Mouse (Mus musculus): ENCODE measurements at regions not wholly inside any gene's neighbourhood (a gene's known extent, or its start where the extent isn't known, plus 50 kb on each side); places are given as distances from the start of the nearest gene placed in this dataset.

GRCm38 (mm10) chr4:8955306-8955705 is 716.5 kb upstream of the Car8 start:
- Histone ChIP-seq H3K4me3 (no peak overlapping the region), H3K9ac (no peak overlapping the region), H3K4me2 (no peak overlapping the region), H3K4me1 (0 out of 2 replicates have a peak, but pooled peaks cover 7% of the 10 kb centered on the region), H3K27me3 (replicated peaks) (no peaks in the 10 kb centered on the region), H3K36me3 (no peaks in the 10 kb centered on the region), H3K9me3 (replicated peaks) (no peaks in the 10 kb centered on the region), H3K27ac (no peak overlapping the region)
- ATAC-seq = no peak
- WGBS (ENCODE audit: insufficient replicate concordance) = 74% methylated on average over 5 of the region's 5 CpGs

GRCm38 (mm10) chr4:8954356-8954914 is 715.6 kb upstream of the Car8 start:
- Histone ChIP-seq H3K27ac (no peak overlapping the region), H3K9ac (no peak overlapping the region)
- 33% methylated on average over 10 of the region's 10 CpGs for WGBS (ENCODE audit: insufficient replicate concordance)

GRCm38 (mm10) chr4:8953181-8953580 is 714.3 kb upstream of the Car8 start:
- no peaks in the 10 kb centered on the region for H3K27me3 ChIP-seq (replicated peaks)
- no peaks in the 10 kb centered on the region for H3K36me3 ChIP-seq
- no peak overlapping the region for H3K27ac ChIP-seq
- H3K4me3 ChIP-seq = no peak overlapping the region
- 70% methylated on average over 7 of the region's 7 CpGs for WGBS (ENCODE audit: insufficient replicate concordance)
- no peak for ATAC-seq
- H3K4me2 ChIP-seq = no peak overlapping the region
- no peaks in the 10 kb centered on the region for H3K9me3 ChIP-seq (replicated peaks)
- H3K9ac ChIP-seq = no peak overlapping the region
- H3K4me1 ChIP-seq = 0 out of 2 replicates have a peak, but pooled peaks cover 12% of the 10 kb centered on the region

More at GRCm38 (mm10) chr4:8954356-8954914, 715.6 kb upstream of the Car8 start:
- 0 out of 2 replicates have a peak, but pooled peaks cover 12% of the 10 kb centered on the region for H3K4me1 ChIP-seq
- 0 out of 2 replicates have a peak overlapping the region, but pooled peaks have one; percentile 0 for H3K4me3 ChIP-seq
- H3K36me3 ChIP-seq = no peaks in the 10 kb centered on the region
- H3K27me3 ChIP-seq (replicated peaks) = no peaks in the 10 kb centered on the region
- H3K9me3 ChIP-seq (replicated peaks) = no peaks in the 10 kb centered on the region
- peak overlapping the region; percentile 40 for H3K4me2 ChIP-seq
- peak; percentile 56 for ATAC-seq

GRCm38 (mm10) chr4:8949951-8950350 is 711.1 kb upstream of the Car8 start:
- H3K27me3 ChIP-seq (replicated peaks) = no peaks in the 10 kb centered on the region
- H3K27ac ChIP-seq = no peak overlapping the region
- no peak overlapping the region for H3K4me2 ChIP-seq
- H3K4me1 ChIP-seq = 0 out of 2 replicates have a peak, but pooled peaks cover 12% of the 10 kb centered on the region
- no peak overlapping the region for H3K4me3 ChIP-seq
- 66% methylated on average over 4 of the region's 4 CpGs for WGBS (ENCODE audit: insufficient replicate concordance)
- H3K9ac ChIP-seq = no peak overlapping the region
- H3K36me3 ChIP-seq = no peaks in the 10 kb centered on the region
- ATAC-seq = no peak
- H3K9me3 ChIP-seq (replicated peaks) = no peaks in the 10 kb centered on the region

GRCm38 (mm10) chr4:8949537-8949936 is 710.7 kb upstream of the Car8 start:
- ATAC-seq = no peak
- H3K4me3 ChIP-seq = no peak overlapping the region
- 0 out of 2 replicates have a peak, but pooled peaks cover 9% of the 10 kb centered on the region for H3K4me1 ChIP-seq
- H3K9me3 ChIP-seq (replicated peaks) = no peaks in the 10 kb centered on the region
- H3K36me3 ChIP-seq = no peaks in the 10 kb centered on the region
- no peaks in the 10 kb centered on the region for H3K27me3 ChIP-seq (replicated peaks)
- H3K27ac ChIP-seq = no peak overlapping the region
- 27% methylated on average over 5 of the region's 5 CpGs for WGBS (ENCODE audit: insufficient replicate concordance)
- H3K4me2 ChIP-seq = no peak overlapping the region
- no peak overlapping the region for H3K9ac ChIP-seq

GRCm38 (mm10) chr4:8945116-8945515 is 706.3 kb upstream of the Car8 start:
- 77% methylated on average over 10 of the region's 10 CpGs for WGBS (ENCODE audit: insufficient replicate concordance)

GRCm38 (mm10) chr4:8943080-8943479 is 704.2 kb upstream of the Car8 start:
- Histone ChIP-seq H3K9ac (no peak overlapping the region), H3K9me3 (replicated peaks) (no peaks in the 10 kb centered on the region), H3K36me3 (no peaks in the 10 kb centered on the region), H3K4me2 (no peak overlapping the region), H3K27me3 (replicated peaks) (no peaks in the 10 kb centered on the region), H3K27ac (no peak overlapping the region), H3K4me1 (no peaks in the 10 kb centered on the region; the same call in 1 of the 2 replicates), H3K4me3 (no peak overlapping the region)
- 59% methylated on average over 5 of the region's 5 CpGs for WGBS (ENCODE audit: insufficient replicate concordance)
- no peak for ATAC-seq

More at GRCm38 (mm10) chr4:8945116-8945515, 706.3 kb upstream of the Car8 start:
- Histone ChIP-seq H3K27ac (no peak overlapping the region), H3K27me3 (replicated peaks) (no peaks in the 10 kb centered on the region), H3K9ac (no peak overlapping the region), H3K4me2 (no peak overlapping the region), H3K36me3 (no peaks in the 10 kb centered on the region), H3K4me3 (no peak overlapping the region), H3K4me1 (0 out of 2 replicates have a peak, but pooled peaks cover 5% of the 10 kb centered on the region), H3K9me3 (replicated peaks) (no peaks in the 10 kb centered on the region)
- no peak for ATAC-seq

GRCm38 (mm10) chr4:8938948-8939411 is 700.1 kb upstream of the Car8 start:
- WGBS (ENCODE audit: insufficient replicate concordance) = 58% methylated on average over 6 of the region's 6 CpGs
- Histone ChIP-seq H3K4me2 (no peak overlapping the region), H3K27ac (no peak overlapping the region)

GRCm38 (mm10) chr4:8935899-8936298 is 697.1 kb upstream of the Car8 start:
- H3K4me2 ChIP-seq = no peak overlapping the region
- no peaks in the 10 kb centered on the region for H3K9me3 ChIP-seq (replicated peaks)
- no peak overlapping the region for H3K4me3 ChIP-seq
- no peaks in the 10 kb centered on the region for H3K27me3 ChIP-seq (replicated peaks)
- H3K36me3 ChIP-seq = no peaks in the 10 kb centered on the region
- ATAC-seq = no peak
- no peaks in the 10 kb centered on the region; the same call in 1 of the 2 replicates for H3K4me1 ChIP-seq
- 58% methylated on average over 2 of the region's 2 CpGs for WGBS (ENCODE audit: insufficient replicate concordance)
- no peak overlapping the region for H3K9ac ChIP-seq
- no peak overlapping the region for H3K27ac ChIP-seq

More at GRCm38 (mm10) chr4:8938948-8939411, 700.1 kb upstream of the Car8 start:
- H3K4me3 ChIP-seq = no peak overlapping the region
- H3K9me3 ChIP-seq (replicated peaks) = no peaks in the 10 kb centered on the region
- H3K36me3 ChIP-seq = no peaks in the 10 kb centered on the region
- 0 out of 2 replicates have a peak, but pooled peaks have one; percentile 35 for ATAC-seq
- H3K4me1 ChIP-seq = no peaks in the 10 kb centered on the region; the same call in 1 of the 2 replicates
- no peak overlapping the region for H3K9ac ChIP-seq
- H3K27me3 ChIP-seq (replicated peaks) = no peaks in the 10 kb centered on the region

- no peaks in the 10 kb centered on the region for H3K36me3 ChIP-seq
- WGBS (ENCODE audit: insufficient replicate concordance) = 52% methylated on average over 1 of the region's 1 CpGs
These were observed 695.7 kb upstream of the Car8 start for GRCm38 (mm10) chr4:8934541-8934940.

GRCm38 (mm10) chr4:8929346-8929745 is 690.5 kb upstream of the Car8 start:
- ATAC-seq = no peak
- 57% methylated on average over 4 of the region's 4 CpGs for WGBS (ENCODE audit: insufficient replicate concordance)
- peaks cover 12% of the 10 kb centered on the region; the same call in 1 of the 2 replicates for H3K4me1 ChIP-seq
- H3K9me3 ChIP-seq (replicated peaks) = no peaks in the 10 kb centered on the region
- no peaks in the 10 kb centered on the region for H3K36me3 ChIP-seq
- no peak overlapping the region for H3K4me3 ChIP-seq
- H3K4me2 ChIP-seq = peak overlapping the region; percentile 28; the same call in 1 of the 2 replicates
- H3K9ac ChIP-seq = no peak overlapping the region
- H3K27me3 ChIP-seq (replicated peaks) = no peaks in the 10 kb centered on the region
- H3K27ac ChIP-seq = no peak overlapping the region

More at GRCm38 (mm10) chr4:8934541-8934940, 695.7 kb upstream of the Car8 start:
- no peak for ATAC-seq
- Histone ChIP-seq H3K4me1 (no peaks in the 10 kb centered on the region; the same call in 1 of the 2 replicates), H3K9me3 (replicated peaks) (no peaks in the 10 kb centered on the region), H3K27ac (no peak overlapping the region), H3K9ac (no peak overlapping the region), H3K27me3 (replicated peaks) (no peaks in the 10 kb centered on the region), H3K4me3 (no peak overlapping the region), H3K4me2 (no peak overlapping the region)

GRCm38 (mm10) chr4:8928551-8929305 is 689.9 kb upstream of the Car8 start:
- Histone ChIP-seq H3K9ac (no peak overlapping the region), H3K4me3 (no peak overlapping the region), H3K27ac (no peak overlapping the region), H3K4me1 (peaks cover 12% of the 10 kb centered on the region; the same call in 1 of the 2 replicates), H3K36me3 (no peaks in the 10 kb centered on the region), H3K27me3 (replicated peaks) (no peaks in the 10 kb centered on the region), H3K4me2 (peak overlapping the region; percentile 28), H3K9me3 (replicated peaks) (no peaks in the 10 kb centered on the region)
- no peak for ATAC-seq
- WGBS (ENCODE audit: insufficient replicate concordance) = 67% methylated on average over 17 of the region's 17 CpGs
